Mouse (Mus musculus) splenic B cell, adult 2 months (primary cell): Measurements from ENCODE around the gene Wwox.

Experiments
- DNase-seq: peaks from one replicate; pipeline ENCODE4 v3.0.0-alpha.2; 2011; ENCODE audit warnings: low read depth, low spot score
- H3K27me3 ChIP-seq: 2 replicates; pipeline ENCODE4 v1.6.1; 2012; ENCODE audit warnings: mild to moderate bottlenecking, low read length, moderate library complexity, mixed read lengths; ENCODE audit not compliant: control insufficient read depth, poor library complexity, insufficient read depth, severe bottlenecking
- H3K36me3 ChIP-seq: 2 replicates; pipeline ENCODE4 v1.6.1; 2012; ENCODE audit warnings: mild to moderate bottlenecking, low read length, moderate library complexity, mixed read lengths; ENCODE audit not compliant: control insufficient read depth, poor library complexity, insufficient read depth, severe bottlenecking

Wwox gene

GRCm38 (mm10) chr8:115036016-115036415 is 596.6 kb downstream of the Wwox start:
- Histone ChIP-seq H3K36me3 (no peaks in the 10 kb centered on the region), H3K27me3 (no peaks in the 10 kb centered on the region)
- peak; percentile 2 for DNase-seq

GRCm38 (mm10) chr8:115038426-115038825 is 599.0 kb downstream of the Wwox start:
- no peaks in the 10 kb centered on the region for H3K36me3 ChIP-seq
- H3K27me3 ChIP-seq, result no peaks in the 10 kb centered on the region
- DNase-seq, result no peak

DNA sequence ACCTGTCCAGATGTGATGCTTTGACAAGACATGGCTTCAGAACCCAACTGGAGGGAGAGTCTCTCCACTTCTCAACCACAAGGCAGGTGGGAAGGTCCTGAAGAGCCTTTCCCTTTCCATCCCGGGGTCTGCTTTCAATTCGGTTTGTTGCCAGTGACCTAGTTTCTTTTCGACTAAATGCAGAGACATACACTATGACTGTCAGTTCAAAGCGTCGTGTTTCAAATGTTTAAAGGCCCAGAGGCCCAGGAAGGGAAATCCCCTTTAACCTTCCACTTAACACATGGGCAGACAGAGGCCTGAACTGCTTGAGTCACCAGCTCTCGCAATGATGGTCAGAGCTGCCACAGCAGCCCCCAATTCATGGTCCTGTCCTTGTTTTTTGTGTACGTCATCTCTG is 606.3 kb downstream of the Wwox start:
- H3K27me3 ChIP-seq, result no peaks in the 10 kb centered on the region
- no peaks in the 10 kb centered on the region for H3K36me3 ChIP-seq
- DNase-seq, result no peak

- H3K36me3 ChIP-seq, result no peaks in the 10 kb centered on the region
- H3K27me3 ChIP-seq, result no peaks in the 10 kb centered on the region
- no peak for DNase-seq
Measured at GRCm38 (mm10) chr8:115046496-115046895, 607.0 kb downstream of the Wwox start.

DNA sequence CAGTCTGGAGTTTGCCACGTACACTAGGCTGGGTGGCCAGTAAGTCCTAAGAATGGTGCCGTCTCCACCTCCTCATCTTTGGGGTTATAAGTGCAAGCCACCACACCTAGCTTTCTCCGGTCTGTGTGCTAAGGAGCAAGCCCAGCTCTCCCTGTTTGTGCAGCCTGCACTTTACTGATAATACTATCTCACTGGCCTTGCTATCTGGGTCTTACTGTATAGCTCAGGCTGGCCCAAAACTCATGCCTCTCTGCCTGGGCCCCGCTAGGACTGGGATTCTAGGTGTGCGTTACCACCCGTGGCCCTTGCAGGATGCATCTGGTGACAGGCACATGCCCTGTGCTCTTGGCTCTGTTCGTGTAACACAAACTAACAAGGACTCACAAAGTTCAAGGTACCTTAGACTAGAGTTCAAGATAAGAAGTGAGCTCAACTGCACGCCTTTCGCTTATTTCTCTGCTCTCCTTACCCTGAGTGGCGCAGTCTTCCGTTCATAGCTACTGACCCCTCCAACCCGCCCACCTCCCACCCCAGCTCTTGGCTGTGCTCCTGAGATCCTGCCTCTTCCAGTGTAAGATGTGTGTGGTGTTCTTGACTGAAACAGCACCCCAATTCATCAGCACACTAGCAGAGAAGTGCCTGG is 618.9 kb downstream of the Wwox start:
- no peaks in the 10 kb centered on the region for H3K36me3 ChIP-seq
- no peaks in the 10 kb centered on the region for H3K27me3 ChIP-seq
- no peak for DNase-seq

GRCm38 (mm10) chr8:115063623-115064022 is 624.2 kb downstream of the Wwox start:
- no peaks in the 10 kb centered on the region for H3K27me3 ChIP-seq
- no peaks in the 10 kb centered on the region for H3K36me3 ChIP-seq
- no peak for DNase-seq

DNA sequence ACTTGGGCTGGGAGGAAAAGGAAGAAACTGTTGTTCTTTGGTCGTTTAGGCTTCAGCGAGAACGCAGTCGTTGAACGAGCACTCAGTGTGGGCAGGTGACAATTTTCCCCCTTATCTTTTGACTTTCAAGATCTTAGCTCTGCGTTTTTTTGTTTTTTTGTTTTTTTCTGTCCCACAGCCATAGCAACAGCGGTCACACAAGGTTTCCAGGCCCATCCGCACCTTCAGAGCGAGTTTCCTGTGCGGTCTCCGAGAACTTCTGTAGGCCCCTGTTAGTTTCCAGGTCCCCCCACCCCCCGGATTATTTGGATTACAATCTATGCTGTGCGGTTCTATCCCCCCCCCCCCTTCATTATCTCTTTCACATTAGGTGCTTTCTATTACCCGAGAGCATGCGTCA is 625.2 kb downstream of the Wwox start:
- Histone ChIP-seq H3K27me3 (no peaks in the 10 kb centered on the region), H3K36me3 (no peaks in the 10 kb centered on the region)
- no peak for DNase-seq

DNA sequence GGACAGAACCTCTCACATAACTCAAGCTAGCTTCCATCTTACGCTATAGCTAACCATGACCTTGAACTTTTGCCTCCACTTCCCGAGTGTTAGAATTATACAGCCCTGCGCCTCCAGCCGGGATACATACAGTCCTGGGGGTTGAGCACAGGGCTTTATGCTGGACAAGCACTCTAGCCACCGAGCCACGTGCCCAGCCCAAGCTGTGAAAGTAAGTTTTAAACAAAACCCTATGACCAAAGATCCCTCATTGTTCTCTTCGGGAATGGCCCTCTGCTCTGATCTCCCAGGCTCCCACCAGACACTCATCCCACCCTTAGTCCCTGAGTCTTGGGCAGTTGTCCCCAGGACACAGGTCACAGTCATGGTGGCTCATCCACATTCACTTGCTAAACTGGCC is 625.9 kb downstream of the Wwox start:
- no peaks in the 10 kb centered on the region for H3K27me3 ChIP-seq
- no peaks in the 10 kb centered on the region for H3K36me3 ChIP-seq
- DNase-seq, result no peak

- Histone ChIP-seq H3K36me3 (no peaks in the 10 kb centered on the region), H3K27me3 (no peaks in the 10 kb centered on the region)
- no peak for DNase-seq
Measured at GRCm38 (mm10) chr8:115066550-115067058, 627.1 kb downstream of the Wwox start.

- DNase-seq, result no peak
- Histone ChIP-seq H3K36me3 (no peaks in the 10 kb centered on the region), H3K27me3 (no peaks in the 10 kb centered on the region)
Measured at GRCm38 (mm10) chr8:115068723-115069122, 629.3 kb downstream of the Wwox start.

GRCm38 (mm10) chr8:115070225-115070624 is 630.8 kb downstream of the Wwox start:
- H3K27me3 ChIP-seq, result no peaks in the 10 kb centered on the region
- DNase-seq, result peak; percentile 27

DNA sequence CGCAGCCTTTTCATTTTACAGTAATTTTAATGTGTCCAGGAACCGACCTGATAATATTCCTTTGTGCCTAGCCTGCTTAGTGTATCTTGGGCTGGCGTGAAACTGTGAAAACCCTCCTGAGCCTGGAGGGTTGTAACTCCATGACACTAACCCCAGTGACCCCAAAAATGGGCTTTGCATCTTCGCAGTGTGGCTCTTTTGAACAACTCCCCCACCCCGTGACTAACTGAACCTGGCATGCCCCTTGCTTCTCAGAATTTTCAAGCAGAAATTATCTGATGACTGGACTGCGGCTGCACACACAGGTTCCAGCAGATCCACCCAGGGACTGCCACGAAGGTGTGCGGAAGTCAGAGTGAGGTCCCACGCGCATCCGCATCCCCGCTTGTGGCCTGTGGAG is 631.8 kb downstream of the Wwox start:
- Histone ChIP-seq H3K36me3 (no peaks in the 10 kb centered on the region), H3K27me3 (no peaks in the 10 kb centered on the region; the same call in 1 of the 2 replicates)
- DNase-seq, result no peak

More at GRCm38 (mm10) chr8:115070225-115070624, 630.8 kb downstream of the Wwox start:
- no peaks in the 10 kb centered on the region for H3K36me3 ChIP-seq

- Histone ChIP-seq H3K27me3 (no peaks in the 10 kb centered on the region; the same call in 1 of the 2 replicates), H3K36me3 (no peaks in the 10 kb centered on the region)
- DNase-seq, result no peak
Measured at GRCm38 (mm10) chr8:115078296-115078695, 638.8 kb downstream of the Wwox start.

DNA sequence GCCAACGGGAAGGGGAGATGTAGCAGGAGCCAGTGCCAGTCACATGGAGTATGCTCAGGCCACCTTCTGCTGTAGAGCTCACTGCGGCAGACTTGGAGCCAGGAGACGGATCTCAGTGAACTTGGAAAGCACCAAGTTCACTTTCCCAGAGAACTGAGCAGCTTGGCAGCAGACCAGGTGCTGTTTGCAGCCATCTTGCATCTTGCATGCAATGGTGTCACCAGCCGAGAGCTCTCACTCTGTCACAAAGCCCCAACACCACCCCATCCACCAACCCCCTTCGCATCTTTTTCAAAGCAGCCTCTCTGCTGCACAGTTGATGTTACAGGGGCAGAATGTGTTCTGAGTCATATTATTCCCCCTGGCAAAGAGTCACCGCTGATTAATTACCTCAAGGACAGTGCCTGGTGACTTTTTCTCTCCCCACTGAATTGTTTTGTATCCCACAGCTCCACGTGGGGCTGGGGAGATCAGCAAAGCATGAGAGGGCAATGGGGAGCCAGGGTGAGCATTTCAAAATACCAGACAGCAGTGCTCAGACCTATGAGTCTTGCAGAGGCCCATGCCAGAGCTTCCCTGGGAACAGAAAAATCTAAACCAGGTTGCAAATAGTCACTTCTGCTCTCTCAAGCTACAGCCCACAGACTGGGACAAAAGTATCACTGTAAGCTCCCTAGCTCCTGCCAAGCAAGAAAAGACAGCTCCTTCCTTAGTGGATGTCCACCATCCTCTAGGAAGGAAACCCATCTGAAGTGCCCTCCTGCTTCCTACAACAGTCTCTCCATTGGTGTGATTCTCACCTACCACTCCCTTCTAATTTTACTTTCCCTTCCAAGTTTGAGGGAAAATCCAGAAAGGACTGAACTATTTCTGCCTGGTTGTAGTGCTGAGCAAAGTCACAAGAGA is 642.1 kb downstream of the Wwox start:
- Histone ChIP-seq H3K36me3 (no peaks in the 10 kb centered on the region), H3K27me3 (no peaks in the 10 kb centered on the region)
- DNase-seq, result no peak

- Histone ChIP-seq H3K27me3 (no peaks in the 10 kb centered on the region), H3K36me3 (no peaks in the 10 kb centered on the region)
- DNase-seq, result no peak
Measured at GRCm38 (mm10) chr8:115088162-115088561, 648.7 kb downstream of the Wwox start.
